Mouse (Mus musculus): ENCODE results near the gene Cyld.
"Not testable (repeated sequence)": the region's sequence is repeated elsewhere in the genome, so short reads cannot be mapped to it uniquely, and the experiment has no call there.

Cyld gene

DNA sequence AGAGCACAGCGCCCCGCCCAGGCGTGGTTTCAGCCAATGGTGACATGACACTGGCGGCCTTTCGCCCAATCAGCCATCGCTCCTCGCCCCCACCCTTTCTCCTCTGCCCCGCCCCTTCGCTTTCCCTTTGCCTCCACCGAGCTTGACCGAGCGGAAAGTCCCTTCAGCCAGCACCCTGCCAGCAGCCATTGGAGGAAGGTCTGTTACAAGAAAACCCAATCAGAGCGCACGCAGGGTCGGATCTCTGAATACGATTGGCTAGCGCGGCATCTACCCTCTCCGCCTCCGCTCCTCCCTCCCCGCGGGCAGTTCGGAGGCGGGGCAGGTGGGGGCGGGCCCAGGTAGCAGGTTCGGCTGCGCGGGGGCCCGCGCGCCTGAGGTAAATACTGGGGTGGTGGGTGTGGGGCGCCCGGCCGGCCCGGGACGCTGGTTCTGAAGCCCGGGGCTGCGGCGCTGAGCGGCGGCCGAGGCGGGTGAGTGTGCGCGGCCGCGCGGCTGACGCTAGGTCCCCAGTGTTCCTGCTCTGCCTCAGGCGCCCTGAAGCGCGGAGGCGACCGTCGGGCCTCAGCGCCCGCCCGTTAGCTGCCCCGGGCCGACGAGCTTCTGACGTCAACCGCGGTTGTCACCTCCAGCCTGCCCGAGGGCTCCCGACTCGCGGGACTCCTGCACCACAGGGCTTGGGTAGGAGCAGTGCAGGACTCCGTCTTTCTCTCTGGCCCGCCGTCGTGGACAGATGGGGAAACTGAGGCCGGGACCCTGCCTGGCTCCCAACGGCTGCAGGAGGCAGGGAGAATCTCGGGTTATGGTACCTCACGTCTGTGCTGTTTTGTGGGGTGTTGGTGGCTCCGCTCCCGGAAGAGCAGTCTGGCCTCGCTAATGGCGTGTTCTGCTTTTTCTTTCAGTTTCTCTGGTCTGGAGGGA lies at the start of gene Cyld:
Gene Cyld (plus strand): TSS at position 308 of the 921 bp plus-strand sequence.
- Histone ChIP-seq H3K9me3 (ENCODE audit: low read length) (no peaks in the 10 kb centered on the region), H3K36me3 (ENCODE audit: insufficient read depth, low read length) (no peaks in the 10 kb centered on the region), H3K4me1 (replicated peaks; ENCODE audit: low read depth, low read length) (peaks cover 20% of the 10 kb centered on the region), H3K4me3 (replicated peaks; ENCODE audit: low read length) (peak within 1 kb of the TSS; percentile 94), H3K27me3 (ENCODE audit: insufficient read depth, low read length) (peaks cover 8% of the 10 kb centered on the region; the same call in 1 of the 2 replicates)
- TF ChIP-seq NANOG (IDR thresholded peaks at IDR 0.05; ENCODE audit: borderline replicate concordance, low read length) = no peak
- TF ChIP-seq POU5F1 (IDR thresholded peaks at IDR 0.05; ENCODE audit: borderline replicate concordance, low read length) = no peak
- TF ChIP-seq CTCF (conservative IDR thresholded peaks at IDR 0.05; ENCODE audit: low read length) = no peak

DNA sequence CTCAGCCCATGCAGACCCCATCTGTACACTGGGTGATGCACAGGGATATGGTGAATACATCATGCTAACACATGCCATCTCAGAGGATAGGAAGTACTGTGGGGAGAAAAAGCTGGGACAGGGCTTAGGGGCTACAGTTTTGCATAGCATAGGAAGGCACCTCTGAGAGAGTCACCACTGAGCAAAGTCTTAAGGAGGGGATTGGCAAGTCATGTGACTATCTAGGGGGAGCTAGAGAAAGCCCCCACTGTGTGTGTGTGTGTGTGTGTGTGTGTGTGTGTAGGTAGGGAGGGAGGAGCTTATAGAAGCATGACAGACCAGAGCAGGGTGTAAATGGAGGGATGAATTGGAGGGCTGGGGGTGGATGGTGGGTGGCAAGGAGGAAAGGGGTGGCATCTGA lies 48.5 kb upstream of the Cyld start:
- Histone ChIP-seq H3K4me1 (replicated peaks; ENCODE audit: low read depth, low read length) (peaks cover 28% of the 10 kb centered on the region), H3K9me3 (ENCODE audit: low read length) (no peaks in the 10 kb centered on the region), H3K4me3 (replicated peaks; ENCODE audit: low read length) (0 out of 2 replicates have a peak overlapping the region, but pooled peaks have one; percentile 75), H3K27me3 (ENCODE audit: insufficient read depth, low read length) (peaks cover 38% of the 10 kb centered on the region), H3K36me3 (ENCODE audit: insufficient read depth, low read length) (no peaks in the 10 kb centered on the region)
- TF ChIP-seq CTCF (conservative IDR thresholded peaks at IDR 0.05; ENCODE audit: low read length) (no peak), POU5F1 (IDR thresholded peaks at IDR 0.05; ENCODE audit: borderline replicate concordance, low read length) (no peak), NANOG (IDR thresholded peaks at IDR 0.05; ENCODE audit: borderline replicate concordance, low read length) (no peak)

DNA sequence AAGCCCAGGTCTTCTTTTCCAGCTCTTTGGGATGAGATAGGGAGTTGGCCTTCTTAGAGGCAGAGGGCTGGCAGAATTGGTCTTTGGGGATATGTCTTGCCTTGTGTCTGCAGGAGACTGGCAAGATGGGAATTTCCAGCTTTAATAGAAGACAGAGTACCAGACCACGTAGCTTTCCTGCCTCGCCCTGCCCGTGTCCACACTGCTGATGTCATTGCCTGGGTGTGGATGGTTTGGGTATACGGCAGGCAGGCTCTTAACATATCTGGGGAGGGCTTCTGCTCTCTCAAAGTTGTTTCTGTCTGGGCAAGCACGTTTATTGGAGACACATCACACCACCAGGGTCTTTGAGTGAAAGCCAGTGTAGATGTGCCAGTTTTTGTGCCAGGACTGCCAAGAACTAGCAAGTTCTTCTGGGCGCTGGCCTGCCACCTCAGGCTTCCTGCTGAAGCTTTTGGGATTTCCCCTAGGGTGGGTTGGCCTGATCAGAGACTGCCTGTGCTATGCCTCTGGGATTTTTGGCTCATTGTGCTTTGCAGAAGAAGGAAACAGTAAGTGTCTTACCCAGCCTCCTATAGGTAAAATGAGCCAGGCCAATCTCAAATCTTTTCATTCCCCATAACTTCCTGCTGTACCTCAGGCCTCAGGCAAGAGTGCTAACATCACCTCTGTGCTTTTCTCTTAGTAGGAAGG lies 46.7 kb upstream of the Cyld start:
- H3K9me3 ChIP-seq (ENCODE audit: low read length) = no peaks in the 10 kb centered on the region
- H3K4me3 ChIP-seq (replicated peaks; ENCODE audit: low read length) = no peak overlapping the region
- peaks cover 38% of the 10 kb centered on the region for H3K27me3 ChIP-seq (ENCODE audit: insufficient read depth, low read length)
- peaks cover 28% of the 10 kb centered on the region for H3K4me1 ChIP-seq (replicated peaks; ENCODE audit: low read depth, low read length)
- H3K36me3 ChIP-seq (ENCODE audit: insufficient read depth, low read length) = no peaks in the 10 kb centered on the region
- no peak for TF ChIP-seq POU5F1 (IDR thresholded peaks at IDR 0.05; ENCODE audit: borderline replicate concordance, low read length)
- no peak for TF ChIP-seq NANOG (IDR thresholded peaks at IDR 0.05; ENCODE audit: borderline replicate concordance, low read length)
- no peak for TF ChIP-seq CTCF (conservative IDR thresholded peaks at IDR 0.05; ENCODE audit: low read length)

DNA sequence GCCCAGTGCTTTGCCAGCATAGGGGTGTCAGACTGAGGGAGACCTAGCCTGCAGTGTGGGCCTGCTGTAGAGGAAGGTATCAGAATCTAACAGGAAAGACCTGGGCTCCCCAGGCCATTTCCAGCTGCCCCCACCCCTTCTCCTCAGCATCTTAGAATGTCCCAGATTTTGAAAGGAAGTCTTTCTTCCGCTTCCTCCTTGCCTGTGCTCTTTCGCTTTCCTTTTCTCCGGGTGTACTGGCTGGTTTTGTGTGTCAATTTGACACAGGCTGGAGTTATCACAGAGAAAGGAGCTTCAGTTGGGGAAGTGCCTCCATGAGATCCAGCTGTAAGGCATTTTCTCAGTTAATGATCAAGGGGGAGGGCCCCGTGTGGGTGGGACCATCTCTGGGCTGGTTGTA lies 45.7 kb upstream of the Cyld start:
- not testable (repeated sequence) for H3K9me3 ChIP-seq (ENCODE audit: low read length); H3K4me3 ChIP-seq (replicated peaks; ENCODE audit: low read length); H3K36me3 ChIP-seq (ENCODE audit: insufficient read depth, low read length)
- Histone ChIP-seq H3K27me3 (ENCODE audit: insufficient read depth, low read length) (peaks cover 40% of the 10 kb centered on the region), H3K4me1 (replicated peaks; ENCODE audit: low read depth, low read length) (peaks cover 20% of the 10 kb centered on the region)

DNA sequence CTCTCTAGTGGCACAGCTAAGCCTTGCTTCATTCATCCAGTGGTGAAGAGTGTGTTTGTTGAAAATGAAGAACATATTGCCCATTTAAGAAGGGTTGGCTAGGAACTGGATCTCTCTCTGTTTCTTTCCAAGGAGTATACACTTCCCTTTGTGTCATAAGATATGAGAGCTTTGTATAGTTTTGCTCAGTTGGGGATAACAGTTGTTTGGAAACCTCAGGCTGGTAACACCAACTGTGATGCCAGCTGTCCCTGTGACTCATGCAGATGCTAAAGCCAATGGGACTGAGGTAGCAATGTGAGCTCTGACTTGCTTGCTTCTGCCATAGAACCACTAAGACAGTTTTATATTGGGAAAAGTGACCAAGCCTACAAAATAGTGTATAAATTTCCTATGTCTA lies 41.5 kb upstream of the Cyld start:
- H3K4me3 ChIP-seq (replicated peaks; ENCODE audit: low read length) = no peak overlapping the region
- peaks cover 11% of the 10 kb centered on the region for H3K27me3 ChIP-seq (ENCODE audit: insufficient read depth, low read length)
- TF ChIP-seq NANOG (IDR thresholded peaks at IDR 0.05; ENCODE audit: borderline replicate concordance, low read length) (no peak), CTCF (conservative IDR thresholded peaks at IDR 0.05; ENCODE audit: low read length) (no peak), POU5F1 (IDR thresholded peaks at IDR 0.05; ENCODE audit: borderline replicate concordance, low read length) (no peak)
- H3K36me3 ChIP-seq (ENCODE audit: insufficient read depth, low read length) = no peaks in the 10 kb centered on the region
- 0 out of 2 replicates have a peak, but pooled peaks cover 3% of the 10 kb centered on the region for H3K9me3 ChIP-seq (ENCODE audit: low read length)
- H3K4me1 ChIP-seq (replicated peaks; ENCODE audit: low read depth, low read length) = no peaks in the 10 kb centered on the region

DNA sequence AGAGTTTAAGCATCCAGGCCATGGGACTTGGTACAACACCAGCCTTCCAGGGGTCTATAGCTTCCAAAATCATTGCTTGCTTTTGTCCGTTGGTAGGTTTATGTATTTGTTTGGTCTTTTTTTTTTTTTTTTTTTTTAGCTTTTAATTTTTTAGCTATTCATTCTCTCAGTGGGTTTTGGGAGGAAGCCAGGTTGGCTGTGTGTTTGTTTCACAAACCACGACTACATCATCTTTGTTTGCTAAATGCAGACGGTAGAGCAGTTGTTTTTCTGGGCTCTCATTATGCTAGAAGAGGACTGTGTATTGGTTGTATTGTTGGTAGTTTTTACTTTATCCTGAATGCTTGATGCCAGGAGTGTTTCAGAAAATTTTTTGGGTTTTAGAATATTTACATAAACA lies 37.0 kb upstream of the Cyld start:
- peaks cover 7% of the 10 kb centered on the region; the same call in 1 of the 2 replicates for H3K4me1 ChIP-seq (replicated peaks; ENCODE audit: low read depth, low read length)
- no peak overlapping the region for H3K4me3 ChIP-seq (replicated peaks; ENCODE audit: low read length)
- peaks cover 23% of the 10 kb centered on the region for H3K27me3 ChIP-seq (ENCODE audit: insufficient read depth, low read length)
- 0 out of 2 replicates have a peak, but pooled peaks cover 3% of the 10 kb centered on the region for H3K9me3 ChIP-seq (ENCODE audit: low read length)
- no peak for TF ChIP-seq CTCF (conservative IDR thresholded peaks at IDR 0.05; ENCODE audit: low read length)
- TF ChIP-seq NANOG (IDR thresholded peaks at IDR 0.05; ENCODE audit: borderline replicate concordance, low read length) = no peak
- no peak for TF ChIP-seq POU5F1 (IDR thresholded peaks at IDR 0.05; ENCODE audit: borderline replicate concordance, low read length)
- H3K36me3 ChIP-seq (ENCODE audit: insufficient read depth, low read length) = no peaks in the 10 kb centered on the region

DNA sequence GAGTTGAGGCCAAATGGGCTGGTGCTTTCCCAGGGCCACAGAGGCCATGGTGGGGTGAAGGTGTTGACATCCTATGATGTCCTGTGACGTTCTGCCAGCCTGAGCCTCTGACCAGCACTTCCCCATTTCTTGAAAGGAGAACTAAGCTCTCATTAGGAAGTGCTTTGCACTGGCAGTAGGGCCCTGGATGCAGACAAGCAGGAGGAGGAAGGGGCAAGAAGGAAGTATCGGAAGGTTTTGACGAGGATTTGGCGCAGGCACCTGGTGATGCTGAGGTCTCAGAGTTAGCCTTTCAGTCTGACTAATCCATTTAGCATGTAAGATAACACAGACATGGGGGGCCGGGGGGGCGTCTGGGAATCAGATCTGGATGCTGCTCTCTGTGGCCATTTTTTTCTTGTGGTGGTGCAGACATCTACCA lies 34.4 kb upstream of the Cyld start:
- Histone ChIP-seq H3K9me3 (ENCODE audit: low read length) (no peaks in the 10 kb centered on the region), H3K4me1 (replicated peaks; ENCODE audit: low read depth, low read length) (peaks cover 11% of the 10 kb centered on the region; the same call in 1 of the 2 replicates), H3K27me3 (ENCODE audit: insufficient read depth, low read length) (peaks cover 35% of the 10 kb centered on the region), H3K36me3 (ENCODE audit: insufficient read depth, low read length) (no peaks in the 10 kb centered on the region), H3K4me3 (replicated peaks; ENCODE audit: low read length) (no peak overlapping the region)
- TF ChIP-seq POU5F1 (IDR thresholded peaks at IDR 0.05; ENCODE audit: borderline replicate concordance, low read length) = no peak
- no peak for TF ChIP-seq NANOG (IDR thresholded peaks at IDR 0.05; ENCODE audit: borderline replicate concordance, low read length)
- TF ChIP-seq CTCF (conservative IDR thresholded peaks at IDR 0.05; ENCODE audit: low read length) = no peak

DNA sequence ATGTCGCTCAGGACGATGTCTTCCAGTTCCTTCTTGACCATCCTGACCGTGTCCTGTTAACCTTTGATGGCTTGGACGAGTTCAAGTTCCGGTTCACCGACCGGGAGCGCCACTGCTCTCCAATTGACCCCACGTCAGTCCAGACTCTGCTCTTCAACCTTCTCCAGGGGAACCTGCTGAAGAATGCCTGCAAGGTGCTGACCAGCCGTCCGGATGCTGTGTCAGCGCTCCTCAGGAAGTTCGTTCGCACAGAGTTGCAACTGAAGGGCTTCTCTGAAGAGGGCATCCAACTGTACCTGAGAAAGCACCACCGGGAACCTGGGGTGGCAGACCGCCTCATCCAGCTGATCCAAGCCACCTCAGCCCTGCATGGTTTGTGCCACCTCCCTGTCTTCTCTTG lies 32.7 kb upstream of the Cyld start:
- peaks cover 17% of the 10 kb centered on the region for H3K4me1 ChIP-seq (replicated peaks; ENCODE audit: low read depth, low read length)
- H3K9me3 ChIP-seq (ENCODE audit: low read length) = no peaks in the 10 kb centered on the region
- TF ChIP-seq NANOG (IDR thresholded peaks at IDR 0.05; ENCODE audit: borderline replicate concordance, low read length) = no peak
- no peak for TF ChIP-seq POU5F1 (IDR thresholded peaks at IDR 0.05; ENCODE audit: borderline replicate concordance, low read length)
- TF ChIP-seq CTCF (conservative IDR thresholded peaks at IDR 0.05; ENCODE audit: low read length) = no peak
- peak overlapping the region; percentile 46; the same call in 1 of the 2 replicates for H3K4me3 ChIP-seq (replicated peaks; ENCODE audit: low read length)
- peaks cover 35% of the 10 kb centered on the region for H3K27me3 ChIP-seq (ENCODE audit: insufficient read depth, low read length)
- no peaks in the 10 kb centered on the region for H3K36me3 ChIP-seq (ENCODE audit: insufficient read depth, low read length)

All from E14TG2a.4 (cell line).